Mouse (Mus musculus) leukemia stem cell, adult 10-12 weeks (primary cell): Measurements from ENCODE around the gene Apol6. TPM values are rescaled to one million over a fixed set of nuclear protein-coding genes. Genes with fewer than 3 reads are reported as not detected.

Source experiments
- polyA plus RNA-seq: library from polyadenylated mRNA; stranded (reverse); fragments of >175 nt; gene quantifications from 2 replicates; pipeline ENCODE4 v1.2.3, GENCODE M21; 2012; ENCODE audit warnings: low replicate concordance

The Apol6 gene
- not detected in 2 replicates for polyA plus RNA-seq

DNA sequence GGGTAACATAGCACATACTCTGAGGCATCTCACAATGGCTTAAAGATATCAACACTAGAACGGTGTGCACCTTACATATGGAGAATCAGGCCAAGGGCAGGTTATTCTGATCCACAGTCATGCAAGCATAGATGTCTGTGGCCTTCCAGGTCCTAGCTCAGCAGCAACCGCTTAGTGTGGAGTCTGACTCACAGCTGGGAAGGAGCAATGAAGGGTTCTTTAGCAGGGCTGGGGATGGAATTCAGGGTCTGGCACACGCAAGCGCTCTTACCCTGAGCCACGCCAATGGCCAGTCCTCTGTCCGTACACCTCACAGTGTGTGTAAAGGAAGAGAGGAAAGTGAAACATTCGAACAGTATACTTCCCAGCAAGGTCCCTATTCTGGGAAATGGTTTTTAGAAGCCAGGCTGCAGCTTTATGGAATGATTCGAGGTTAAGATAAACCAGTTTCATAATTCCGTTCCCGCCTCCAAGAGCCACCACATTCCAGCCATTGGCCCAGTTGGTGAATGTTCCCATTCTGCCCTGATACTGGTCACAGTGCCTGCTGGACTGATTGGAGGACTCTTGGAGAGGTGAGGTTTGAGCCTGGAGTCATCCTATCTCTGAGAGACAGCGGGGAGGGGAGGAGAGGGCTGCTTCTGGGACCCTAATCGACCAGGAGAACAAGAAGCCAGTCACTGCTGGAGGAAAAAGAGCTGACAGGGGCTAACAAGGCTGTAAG lies at the start of gene Apol6:
TSS of gene Apol6 (plus strand) at position 133 of the 724 bp plus-strand sequence.

DNA sequence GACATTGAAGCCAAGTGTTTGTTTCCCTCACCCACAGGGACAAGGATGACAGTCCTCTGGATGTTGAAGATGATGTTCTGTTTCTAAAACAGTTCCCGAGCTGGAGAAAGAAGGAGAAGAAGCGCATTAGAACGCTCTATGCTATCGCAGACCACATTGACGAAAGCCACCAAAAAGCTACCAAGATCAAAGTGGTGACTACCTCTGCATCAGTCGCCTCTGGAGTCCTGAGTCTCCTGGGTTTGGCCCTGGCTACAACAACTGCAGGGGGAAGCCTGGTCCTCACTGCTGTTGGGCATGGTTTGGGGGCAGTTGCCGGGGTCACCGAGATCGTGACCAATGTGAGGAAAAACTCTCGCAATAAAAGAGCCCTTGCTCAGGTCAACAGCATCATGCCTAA lies 6.0 kb downstream of the Apol6 start, which contains the start of gene Mb:
TSS of gene Mb (minus strand) at position 101 of the 400 bp plus-strand sequence.

Other genes with a start within 250 kb of the Apol6 start
- gene Zfp251, start 173.3 kb upstream of the Apol6 start, polyA plus RNA-seq: 22.9 and 35.6 TPM in 2 replicates
- gene Zfp7, start 165.5 kb upstream of the Apol6 start, polyA plus RNA-seq: 0.84 and 2.6 TPM in 2 replicates
- 0.35 and 6.3 TPM in 2 replicates for gene Gm49527, start 165.4 kb upstream of the Apol6 start, polyA plus RNA-seq
- gene Zfp647, start 119.3 kb upstream of the Apol6 start, polyA plus RNA-seq: 1.8 and 2.2 TPM in 2 replicates
- 40.1 and 67.5 TPM in 2 replicates for gene 1110038F14Rik, start 96.2 kb upstream of the Apol6 start, polyA plus RNA-seq
- not detected in 2 replicates for gene Mb, start 5.9 kb downstream of the Apol6 start, polyA plus RNA-seq